Mouse (Mus musculus) small intestine, adult 2 months (tissue): Measurements from ENCODE around the gene Ptpn21. TPM values are rescaled to one million over a fixed set of nuclear protein-coding genes. Genes with fewer than 3 reads are reported as not detected.

ENCODE experiments used
- H3K27ac ChIP-seq: fragments of 200-500 bp; 2 replicates; pipeline ENCODE4 v1.5.1; 2012; ENCODE audit warnings: low read depth, low read length, control low read depth, inconsistent platforms; ENCODE audit not compliant: insufficient read depth
- H3K27me3 ChIP-seq: fragments of 200-500 bp; 2 replicates; pipeline ENCODE4 v1.6.1; 2012; ENCODE audit warnings: mild to moderate bottlenecking, moderate library complexity, low read length, inconsistent platforms; ENCODE audit not compliant: control insufficient read depth, insufficient read depth
- H3K36me3 ChIP-seq: fragments of 200-500 bp; 2 replicates; pipeline ENCODE4 v1.6.1; 2012; ENCODE audit warnings: mild to moderate bottlenecking, low read length, control low read depth, inconsistent platforms; ENCODE audit not compliant: control insufficient read depth, insufficient read depth
- H3K4me1 ChIP-seq: fragments of 200-500 bp; 2 replicates; pipeline ENCODE4 v1.6.1; 2012; ENCODE audit warnings: low read length, inconsistent platforms, mixed read lengths; ENCODE audit not compliant: control insufficient read depth, insufficient read depth, insufficient read length
- H3K4me3 ChIP-seq: fragments of 200-500 bp; 2 replicates; pipeline ENCODE4 v1.5.1; 2012; ENCODE audit warnings: low read depth, mild to moderate bottlenecking, control low read depth, inconsistent platforms, low read length, moderate library complexity
- CTCF ChIP-seq: fragments of 200-500 bp; IDR thresholded peaks from 2 replicates; pipeline ENCODE4 v1.5.1; 2012; ENCODE audit warnings: low read depth, mild to moderate bottlenecking, control low read depth, inconsistent platforms, low read length, moderate library complexity, mixed read lengths; ENCODE audit not compliant: insufficient replicate concordance, insufficient read length; ENCODE audit errors: extremely low read depth
- POLR2A ChIP-seq: fragments of 200-500 bp; IDR thresholded peaks from 2 replicates; pipeline ENCODE4 v1.6.1; 2012; ENCODE audit warnings: low read depth, mild to moderate bottlenecking, control low read depth, inconsistent platforms, low read length, moderate library complexity
- WGBS: fragments of 180-500 bp; shearing (Covaris S2); methylation state at CpG from one replicate; pipeline ENCODE4 v1.1.7; 2018; 5-methylcytosine and 5-hydroxymethylcytosine counted together
- polyA plus RNA-seq: library from polyadenylated mRNA; depleted of rRNA; stranded (reverse); fragments of >200 nt; gene quantifications from 2 replicates; pipeline ENCODE4 v1.2.3, GENCODE M21; 2012

The Ptpn21 gene
- polyA plus RNA-seq, 1 experiment, result 24.7 TPM

DNA sequence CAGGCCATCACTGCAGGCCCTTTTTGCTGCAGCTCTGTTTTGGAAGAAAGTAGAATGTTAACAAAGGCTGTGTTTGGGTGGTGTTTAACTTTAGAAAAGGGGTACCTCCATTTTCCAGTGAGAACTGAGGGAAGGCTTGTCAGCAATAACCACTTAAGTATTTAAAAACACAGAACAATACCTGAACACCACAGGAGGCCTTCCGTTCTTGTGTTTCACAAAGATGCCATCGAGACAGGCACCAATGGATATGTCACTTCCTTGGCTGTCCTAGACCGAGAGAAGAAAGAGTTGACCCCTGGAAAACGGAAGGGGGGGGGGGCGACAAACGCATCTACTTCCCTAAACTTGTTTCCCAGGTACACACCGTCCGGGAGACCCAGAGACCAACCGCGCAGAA lies 33.2 kb downstream of the Ptpn21 start:
- Histone ChIP-seq H3K27ac (no peak overlapping the region), H3K4me3 (no peak overlapping the region), H3K4me1 (no peaks in the 10 kb centered on the region), H3K27me3 (no peaks in the 10 kb centered on the region), H3K36me3 (peaks cover 24% of the 10 kb centered on the region)
- 88% methylated on average over 10 of the region's 10 CpGs for WGBS
- TF ChIP-seq CTCF (no peak), POLR2A (no peak)

DNA sequence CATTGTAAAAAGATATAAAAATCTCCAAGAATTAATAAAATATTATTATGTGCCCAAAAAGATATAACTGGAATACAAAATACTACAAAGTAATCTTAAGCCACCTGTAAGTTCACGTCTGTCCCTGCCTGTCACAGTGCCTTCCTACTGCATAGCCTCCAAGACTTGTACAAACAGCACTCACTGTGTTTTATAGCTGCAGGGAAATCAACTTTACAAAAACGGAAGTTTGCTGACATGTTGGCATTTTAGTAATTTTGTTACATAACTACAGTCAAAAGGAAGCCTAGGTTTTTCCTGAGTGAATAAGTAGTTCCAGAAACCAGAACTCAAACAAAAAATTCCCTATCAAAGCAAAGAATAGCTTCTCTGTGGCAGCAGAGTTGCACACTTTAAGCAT lies 33.7 kb downstream of the Ptpn21 start:
- Histone ChIP-seq H3K36me3 (peaks cover 26% of the 10 kb centered on the region), H3K27me3 (no peaks in the 10 kb centered on the region), H3K4me1 (no peaks in the 10 kb centered on the region), H3K4me3 (no peak overlapping the region), H3K27ac (no peak overlapping the region)
- TF ChIP-seq CTCF (no peak), POLR2A (no peak)
- WGBS, result 80% methylated on average over 2 of the region's 2 CpGs

DNA sequence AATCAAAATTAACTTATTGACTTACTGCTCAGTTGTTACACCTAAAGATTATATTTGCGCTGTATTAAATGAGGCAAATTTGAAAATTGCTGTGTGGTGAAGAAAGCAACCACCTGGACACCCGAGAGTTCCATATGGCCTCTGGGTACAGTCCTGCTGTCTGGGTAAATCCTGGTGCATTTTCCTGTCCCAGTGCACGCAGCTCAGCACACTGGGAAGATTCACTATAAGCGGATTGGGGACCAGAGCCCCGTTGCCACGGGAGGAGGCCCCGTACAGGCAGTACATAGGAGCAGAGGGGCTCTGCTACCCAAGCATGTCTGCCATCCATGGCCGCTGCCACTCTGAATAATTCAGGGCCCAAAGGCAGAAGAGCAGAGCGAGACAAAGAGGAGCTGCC lies 35.6 kb downstream of the Ptpn21 start:
- no peaks in the 10 kb centered on the region for H3K4me1 ChIP-seq
- TF ChIP-seq POLR2A (no peak), CTCF (no peak)
- H3K4me3 ChIP-seq, result no peak overlapping the region
- H3K27ac ChIP-seq, result no peak overlapping the region
- H3K36me3 ChIP-seq, result peaks cover 32% of the 10 kb centered on the region
- WGBS, result 92% methylated on average over 9 of the region's 9 CpGs
- no peaks in the 10 kb centered on the region for H3K27me3 ChIP-seq

DNA sequence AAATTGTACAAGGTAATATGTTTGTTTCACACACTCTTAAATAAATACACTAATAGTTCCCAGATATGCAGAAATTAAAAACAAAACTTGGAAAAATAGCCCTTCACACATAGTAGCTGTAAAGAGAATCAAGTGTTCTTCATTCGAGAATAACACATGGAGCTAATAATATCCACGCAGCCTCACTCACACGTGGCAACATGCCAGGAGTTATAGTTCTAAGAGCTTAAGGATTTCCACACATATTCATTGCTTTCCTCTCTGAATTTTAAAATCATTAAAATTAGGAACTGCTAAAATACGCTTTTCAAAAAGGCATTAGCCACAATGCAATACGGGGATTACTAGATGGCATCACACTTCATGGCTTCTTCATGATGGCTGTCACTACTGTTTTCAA lies 40.0 kb downstream of the Ptpn21 start:
- WGBS, result 78% methylated on average over 5 of the region's 5 CpGs
- Histone ChIP-seq H3K36me3 (peaks cover 25% of the 10 kb centered on the region), H3K4me1 (no peaks in the 10 kb centered on the region), H3K27me3 (no peaks in the 10 kb centered on the region), H3K4me3 (no peak overlapping the region), H3K27ac (no peak overlapping the region)
- TF ChIP-seq CTCF (no peak), POLR2A (no peak)

DNA sequence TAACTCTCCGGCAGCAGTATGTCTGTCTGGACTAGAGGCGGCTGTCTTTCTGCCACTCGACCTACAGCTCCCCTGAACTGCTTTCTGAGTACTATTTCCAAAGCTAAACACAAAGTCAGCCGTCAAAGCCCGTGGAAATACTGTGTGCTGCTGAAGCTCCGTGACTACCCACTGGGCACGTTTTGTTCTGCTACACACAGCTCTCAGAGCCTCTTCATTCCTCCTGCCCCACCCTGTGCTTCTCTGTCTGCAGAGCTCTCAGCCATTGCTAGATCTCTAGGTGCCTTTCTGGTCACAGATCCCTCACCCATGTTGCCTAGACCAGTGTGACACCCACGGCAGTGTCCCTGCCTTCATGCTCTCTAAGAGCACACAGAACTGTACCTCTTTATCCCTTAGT lies 47.0 kb downstream of the Ptpn21 start:
- 89% methylated on average over 8 of the region's 8 CpGs for WGBS
- TF ChIP-seq POLR2A (no peak), CTCF (no peak)
- H3K4me3 ChIP-seq, result no peak overlapping the region
- peaks cover 38% of the 10 kb centered on the region for H3K36me3 ChIP-seq
- H3K27ac ChIP-seq, result no peak overlapping the region
- no peaks in the 10 kb centered on the region for H3K27me3 ChIP-seq
- H3K4me1 ChIP-seq, result no peaks in the 10 kb centered on the region

DNA sequence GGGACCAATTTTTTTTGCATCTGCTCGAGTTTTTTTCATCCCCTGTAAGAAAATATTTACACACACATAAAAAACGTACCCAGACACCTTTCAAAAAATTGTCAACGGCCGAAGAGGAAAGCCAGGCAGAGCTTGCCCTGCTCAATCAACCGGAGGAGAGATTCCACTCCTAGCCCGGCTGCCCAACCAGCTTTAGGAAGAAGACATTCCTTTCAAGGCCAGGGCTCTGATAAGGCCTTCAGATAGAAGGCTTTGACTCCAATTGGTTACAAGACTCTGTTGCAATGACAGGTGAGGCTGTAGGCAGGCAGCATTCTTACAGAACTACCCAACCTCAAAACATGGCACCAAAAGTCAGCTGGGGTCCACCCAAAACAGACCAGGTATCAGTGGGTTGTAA lies 53.6 kb downstream of the Ptpn21 start:
- Histone ChIP-seq H3K36me3 (peaks cover 49% of the 10 kb centered on the region), H3K27me3 (no peaks in the 10 kb centered on the region)
- 74% methylated on average over 6 of the region's 6 CpGs for WGBS

DNA sequence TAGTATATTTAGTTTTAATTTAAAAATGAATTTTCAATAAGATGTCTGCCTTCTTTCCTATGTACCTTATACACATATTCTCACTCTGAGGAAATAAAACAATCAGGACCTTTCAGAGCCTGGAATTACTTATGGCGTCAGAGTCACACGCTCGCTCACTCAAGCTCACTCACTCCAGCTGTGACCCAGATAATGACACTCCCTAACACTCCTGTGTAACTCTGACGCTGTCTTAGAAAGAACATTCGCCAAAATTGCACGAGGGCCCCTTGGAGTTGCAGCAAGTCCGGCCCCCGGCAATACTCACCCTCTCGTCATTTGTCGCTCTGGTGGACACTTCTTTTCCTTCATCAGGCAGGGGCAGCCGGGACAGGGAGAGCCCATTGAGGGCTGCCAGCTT lies 54.0 kb downstream of the Ptpn21 start:
- Histone ChIP-seq H3K4me1 (no peaks in the 10 kb centered on the region), H3K36me3 (peaks cover 47% of the 10 kb centered on the region), H3K27ac (no peak overlapping the region), H3K4me3 (no peak overlapping the region), H3K27me3 (no peaks in the 10 kb centered on the region)
- TF ChIP-seq CTCF (no peak), POLR2A (no peak)
- 84% methylated on average over 11 of the region's 11 CpGs for WGBS

More for the DNA sequence above, 53.6 kb downstream of the Ptpn21 start:
- Histone ChIP-seq H3K4me1 (no peaks in the 10 kb centered on the region), H3K27ac (no peak overlapping the region), H3K4me3 (no peak overlapping the region)
- TF ChIP-seq CTCF (no peak), POLR2A (no peak)

DNA sequence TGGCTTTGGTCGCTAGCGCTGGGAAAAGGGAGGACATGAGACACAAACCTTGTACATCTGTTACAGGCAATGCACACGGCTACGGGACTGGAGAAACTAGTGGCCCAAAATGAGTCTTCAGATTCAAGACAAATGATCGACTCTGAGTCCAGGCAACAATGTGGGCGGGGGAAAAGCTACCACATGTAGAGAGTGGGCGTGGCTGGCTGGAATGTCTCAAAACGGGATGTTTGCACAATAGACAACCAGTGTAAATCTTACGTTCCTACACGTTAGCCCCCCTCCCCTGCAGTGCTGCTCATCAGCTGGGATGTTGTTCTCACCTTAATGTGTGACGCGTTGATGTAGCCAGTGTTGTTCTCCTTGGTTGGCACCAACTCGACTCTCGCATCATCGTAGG lies 55.0 kb downstream of the Ptpn21 start:
- Histone ChIP-seq H3K4me3 (no peak overlapping the region), H3K4me1 (no peaks in the 10 kb centered on the region), H3K27me3 (no peaks in the 10 kb centered on the region), H3K36me3 (peaks cover 44% of the 10 kb centered on the region), H3K27ac (no peak overlapping the region)
- 79% methylated on average over 15 of the region's 15 CpGs for WGBS
- no peak for TF ChIP-seq POLR2A
- no peak for TF ChIP-seq CTCF

DNA sequence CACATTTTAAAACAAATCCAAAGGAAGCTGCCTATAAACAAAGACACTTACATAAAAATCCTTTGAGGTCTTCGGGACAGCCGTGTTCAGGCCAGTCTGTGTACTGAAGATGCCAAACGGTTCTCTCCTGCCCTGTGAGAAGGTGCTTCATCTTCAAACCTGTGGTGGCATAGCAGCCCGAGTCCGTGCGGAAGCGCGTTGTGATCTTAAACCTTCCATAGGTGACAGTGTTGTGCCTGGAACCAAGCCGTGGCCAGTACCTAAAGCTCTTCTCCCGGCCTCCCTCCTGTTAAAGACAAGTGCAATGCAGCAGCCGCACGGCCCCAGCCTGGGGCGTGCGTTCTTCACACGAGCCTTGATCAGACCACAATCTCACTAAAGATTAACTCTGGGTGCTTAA lies 57.3 kb downstream of the Ptpn21 start:
- 91% methylated on average over 15 of the region's 15 CpGs for WGBS
- H3K27ac ChIP-seq, result no peak overlapping the region
- no peaks in the 10 kb centered on the region; the same call in 1 of the 2 replicates for H3K4me1 ChIP-seq
- H3K4me3 ChIP-seq, result no peak overlapping the region
- TF ChIP-seq CTCF, result no peak
- TF ChIP-seq POLR2A, result no peak
- H3K36me3 ChIP-seq, result peaks cover 42% of the 10 kb centered on the region
- H3K27me3 ChIP-seq, result no peaks in the 10 kb centered on the region
